Mouse (Mus musculus) liver, embryonic 15.5 days (tissue): ENCODE results near the gene Gm48552. TPM values are rescaled to one million over a fixed set of nuclear protein-coding genes. Genes with fewer than 3 reads are reported as not detected.

Experiments used
- ATAC-seq: fragments of 200-750 bp; cut with Nextera tagmentation; 2 replicates; pipeline ENCODE4 v1.8.0; 2017; ENCODE audit warnings: moderate number of reproducible peaks, mild to moderate bottlenecking, moderate library complexity; ENCODE audit not compliant: insufficient read depth
- H3K27ac ChIP-seq: fragments of 300-500 bp; sonication (generic); replicated peaks from 2 replicates; pipeline ENCODE4 v1.5.1; 2015; ENCODE audit warnings: mild to moderate bottlenecking, inconsistent platforms
- H3K27me3 ChIP-seq: fragments of 300-500 bp; sonication (generic); 2 replicates; pipeline ENCODE4 v1.6.1; 2015; ENCODE audit warnings: mild to moderate bottlenecking, inconsistent platforms
- H3K36me3 ChIP-seq: fragments of 300-500 bp; sonication (generic); replicated peaks from 2 replicates; pipeline ENCODE4 v1.6.1; 2015; ENCODE audit warnings: moderate library complexity, mild to moderate bottlenecking, inconsistent platforms
- H3K4me1 ChIP-seq: fragments of 300-500 bp; sonication (generic); replicated peaks from 2 replicates; pipeline ENCODE4 v1.6.1; 2015; ENCODE audit warnings: inconsistent platforms
- H3K4me2 ChIP-seq: fragments of 300-500 bp; sonication (generic); 2 replicates; pipeline ENCODE4 v1.6.1; 2015; ENCODE audit warnings: moderate library complexity, mild to moderate bottlenecking, inconsistent platforms
- H3K4me3 ChIP-seq: fragments of 300-500 bp; sonication (generic); replicated peaks from 2 replicates; pipeline ENCODE4 v1.5.1; 2015; ENCODE audit warnings: mild to moderate bottlenecking, inconsistent platforms
- H3K9ac ChIP-seq: fragments of 300-500 bp; sonication (generic); 2 replicates; pipeline ENCODE4 v1.6.1; 2015; ENCODE audit warnings: moderate library complexity, mild to moderate bottlenecking, inconsistent platforms
- H3K9me3 ChIP-seq: fragments of 300-500 bp; sonication (generic); replicated peaks from 2 replicates; pipeline ENCODE4 v1.6.1; 2016; ENCODE audit warnings: inconsistent platforms
- WGBS: fragments of 180-500 bp; shearing (Covaris S2); methylation state at CpG from one replicate; pipeline ENCODE4 v1.1.7; 2015; ENCODE audit warnings: mixed read lengths; ENCODE audit not compliant: insufficient replicate concordance; 5-methylcytosine and 5-hydroxymethylcytosine counted together
- polyA plus RNA-seq: library from polyadenylated mRNA; unstranded; fragments of >200 nt; fragmentation: Nextera tagmentation; extraction: Ambion mirVana; gene quantifications from 2 replicates; pipeline ENCODE4 v1.2.1, GENCODE M21; 2015

Gene Gm48552
- polyA plus RNA-seq, 1 experiment from 2014 or later: not detected

DNA sequence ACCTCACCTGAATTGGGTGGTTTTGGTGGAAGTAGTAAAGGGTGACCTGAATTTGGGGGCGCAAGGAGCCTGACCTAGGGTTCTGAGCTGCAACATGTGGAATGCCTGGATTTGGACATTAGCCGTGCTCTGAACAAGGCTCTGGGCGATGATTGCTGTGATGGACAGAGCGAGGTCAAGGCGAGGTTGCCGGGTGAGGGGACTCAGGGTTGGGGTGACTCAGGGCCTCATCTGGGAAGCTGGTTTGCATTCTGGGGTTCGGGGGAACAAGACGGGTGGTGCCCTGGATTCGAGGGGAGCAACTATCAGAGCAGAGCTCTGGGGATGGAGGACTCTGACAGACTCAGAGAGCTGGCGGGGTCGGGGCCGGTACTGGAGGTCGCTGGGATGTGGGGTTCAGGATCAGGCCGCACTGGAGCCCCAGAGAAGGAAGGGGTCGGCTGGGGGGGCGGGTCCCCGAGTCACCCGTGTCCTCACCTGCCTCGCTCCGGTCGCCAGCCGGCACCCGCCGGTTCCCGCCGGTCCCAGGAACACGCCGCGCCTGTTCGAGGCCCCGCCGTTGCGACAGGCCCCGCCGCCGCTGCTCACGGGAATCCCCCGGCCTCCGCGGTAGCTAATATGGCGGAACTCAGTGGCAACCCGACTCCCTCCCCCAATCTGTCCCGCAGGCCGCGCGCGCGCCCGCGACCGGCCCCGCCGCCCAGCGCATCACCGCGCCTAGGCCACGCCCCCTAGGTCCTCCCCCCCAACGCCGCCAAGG is 10.8 kb upstream of the Gm48552 start, which contains the start of gene Fzr1:
Gene Fzr1 (minus strand): TSS at position 724 of the 760 bp plus-strand sequence.
- Histone ChIP-seq H3K4me3 (peak within 1 kb of the TSS; percentile 76), H3K9ac (peak within 1 kb of the TSS; percentile 96), H3K27ac (peak within 1 kb of the TSS; percentile 99), H3K36me3 (peaks cover 35% of the 10 kb centered on the region), H3K9me3 (no peaks in the 10 kb centered on the region), H3K27me3 (no peaks in the 10 kb centered on the region), H3K4me1 (peaks cover 80% of the 10 kb centered on the region), H3K4me2 (peak within 1 kb of the TSS; percentile 77)
- no peak for ATAC-seq
- under 1% methylated on average over 56 of the region's 59 CpGs for WGBS

DNA sequence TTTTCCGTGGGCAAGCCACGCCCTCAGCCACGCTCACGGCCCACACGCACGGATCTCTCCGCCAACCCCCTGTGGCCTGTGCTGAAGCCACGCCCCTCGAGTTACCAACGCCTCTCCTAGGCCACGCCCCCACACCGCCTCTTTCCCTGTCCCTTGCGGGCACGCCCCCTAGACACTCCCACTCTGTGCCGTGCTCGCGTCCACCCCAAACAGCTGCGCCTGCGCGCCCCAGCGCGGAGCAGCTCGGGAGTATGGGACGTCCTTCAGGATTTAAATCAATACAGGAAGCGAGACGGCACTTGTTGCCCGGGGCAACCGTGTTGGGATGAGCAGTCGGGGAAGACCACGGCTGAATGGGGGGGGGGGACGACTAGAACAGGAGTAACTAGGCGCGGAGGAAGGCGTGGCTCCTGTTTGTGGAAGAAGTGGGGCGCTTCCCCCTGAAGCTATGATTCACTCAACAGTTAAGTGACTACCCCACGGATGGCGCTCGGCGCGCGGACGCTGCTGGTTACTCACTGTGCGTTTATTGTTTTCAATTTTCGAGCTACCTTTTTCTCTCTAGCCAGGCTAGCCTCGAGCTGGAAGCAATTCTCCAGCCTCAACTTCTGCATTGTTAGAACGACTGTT is 10.1 kb upstream of the Gm48552 start:
- H3K4me1 ChIP-seq: peaks cover 80% of the 10 kb centered on the region
- H3K27ac ChIP-seq: peak overlapping the region; percentile 99
- H3K27me3 ChIP-seq: no peaks in the 10 kb centered on the region
- H3K4me3 ChIP-seq: peak overlapping the region; percentile 76
- WGBS: under 1% methylated on average over 46 of the region's 46 CpGs
- H3K9ac ChIP-seq: peak overlapping the region; percentile 68
- peak; percentile 82 for ATAC-seq
- no peaks in the 10 kb centered on the region for H3K9me3 ChIP-seq
- H3K36me3 ChIP-seq: peaks cover 28% of the 10 kb centered on the region
- H3K4me2 ChIP-seq: peak overlapping the region; percentile 77

DNA sequence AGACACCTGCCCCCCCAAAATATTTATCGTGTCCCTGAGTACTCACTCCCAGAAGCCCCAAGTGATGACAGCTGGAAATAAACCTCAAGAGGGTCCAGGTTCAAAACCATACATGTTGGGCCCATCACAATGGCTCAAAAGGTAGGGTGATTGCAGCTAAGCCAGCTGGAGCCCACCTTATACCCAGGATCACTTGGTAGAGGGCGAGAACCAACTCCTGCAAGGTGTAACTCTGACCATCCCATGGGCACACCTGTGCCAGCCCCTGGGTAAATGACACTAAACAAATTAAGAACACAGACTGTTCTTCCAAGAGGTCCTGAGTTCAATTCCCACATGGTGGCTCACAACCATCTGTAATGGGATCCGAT is 9.6 kb upstream of the Gm48552 start:
- Histone ChIP-seq H3K9ac (peak overlapping the region; percentile 68), H3K4me3 (peak overlapping the region; percentile 76), H3K4me2 (peak overlapping the region; percentile 77), H3K9me3 (no peaks in the 10 kb centered on the region), H3K4me1 (peaks cover 78% of the 10 kb centered on the region), H3K27ac (peak overlapping the region; percentile 99), H3K27me3 (no peaks in the 10 kb centered on the region), H3K36me3 (peaks cover 23% of the 10 kb centered on the region)
- WGBS: 55% methylated on average over 3 of the region's 3 CpGs
- no peak for ATAC-seq

DNA sequence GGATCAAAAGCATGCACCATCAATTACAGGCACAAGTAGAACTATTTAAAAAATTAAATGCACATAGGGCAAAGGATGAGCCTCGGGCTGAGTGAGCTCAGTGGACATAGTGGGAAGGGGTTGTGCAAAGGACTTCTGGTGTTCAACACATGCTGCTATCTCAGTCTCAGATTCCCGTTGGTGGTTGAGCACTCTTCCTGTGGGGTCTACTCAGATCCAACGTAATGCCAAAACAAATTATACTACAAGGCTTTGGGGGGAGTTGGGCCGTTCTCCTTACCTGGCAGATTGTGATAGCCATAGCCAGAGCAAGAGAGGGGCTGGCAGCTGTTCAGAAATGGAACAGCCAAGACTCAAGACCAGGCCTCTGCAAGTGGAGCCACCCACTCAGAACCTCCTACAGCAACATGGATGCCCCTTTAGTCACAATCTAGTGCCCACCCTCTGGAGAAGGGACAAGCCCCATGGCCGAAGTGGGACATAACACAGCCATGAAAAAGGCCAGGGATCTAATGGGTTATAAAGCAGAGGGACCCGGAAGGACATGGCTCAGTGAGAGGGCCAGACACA is 8.9 kb upstream of the Gm48552 start:
- Histone ChIP-seq H3K9me3 (no peaks in the 10 kb centered on the region), H3K4me3 (peak overlapping the region; percentile 76), H3K36me3 (peaks cover 16% of the 10 kb centered on the region), H3K4me2 (peak overlapping the region; percentile 77), H3K9ac (peak overlapping the region; percentile 68), H3K27me3 (no peaks in the 10 kb centered on the region), H3K4me1 (peaks cover 76% of the 10 kb centered on the region), H3K27ac (peak overlapping the region; percentile 99)
- 43% methylated on average over 6 of the region's 6 CpGs for WGBS
- ATAC-seq: no peak

DNA sequence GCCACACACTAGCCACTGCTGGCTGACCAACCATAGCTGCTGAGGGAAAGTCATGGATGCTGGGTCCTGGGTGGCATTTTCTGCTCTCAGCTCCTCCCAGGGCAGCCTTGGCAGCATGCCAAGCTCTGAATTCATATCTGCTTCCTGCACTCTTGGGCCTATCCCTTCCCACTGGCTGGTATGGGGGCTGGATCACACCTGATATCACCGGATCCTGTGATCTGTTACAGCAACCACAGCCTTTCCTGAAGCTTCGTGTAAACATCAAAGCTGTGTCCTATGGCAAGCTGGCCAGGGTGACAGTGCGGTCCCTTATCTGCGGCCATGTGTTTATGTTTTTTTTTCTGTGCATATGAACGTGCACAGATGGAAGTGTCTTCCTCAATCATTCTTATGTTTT is 6.8 kb upstream of the Gm48552 start:
- Histone ChIP-seq H3K9me3 (no peaks in the 10 kb centered on the region), H3K4me2 (peak overlapping the region; percentile 55), H3K4me1 (peaks cover 74% of the 10 kb centered on the region), H3K27me3 (no peaks in the 10 kb centered on the region), H3K9ac (peak overlapping the region; percentile 55), H3K36me3 (peaks cover 13% of the 10 kb centered on the region), H3K27ac (peak overlapping the region; percentile 99), H3K4me3 (0 out of 2 replicates have a peak overlapping the region, but pooled peaks have one; percentile 19)
- peak; percentile 78 for ATAC-seq
- WGBS: 10% methylated on average over 5 of the region's 5 CpGs

DNA sequence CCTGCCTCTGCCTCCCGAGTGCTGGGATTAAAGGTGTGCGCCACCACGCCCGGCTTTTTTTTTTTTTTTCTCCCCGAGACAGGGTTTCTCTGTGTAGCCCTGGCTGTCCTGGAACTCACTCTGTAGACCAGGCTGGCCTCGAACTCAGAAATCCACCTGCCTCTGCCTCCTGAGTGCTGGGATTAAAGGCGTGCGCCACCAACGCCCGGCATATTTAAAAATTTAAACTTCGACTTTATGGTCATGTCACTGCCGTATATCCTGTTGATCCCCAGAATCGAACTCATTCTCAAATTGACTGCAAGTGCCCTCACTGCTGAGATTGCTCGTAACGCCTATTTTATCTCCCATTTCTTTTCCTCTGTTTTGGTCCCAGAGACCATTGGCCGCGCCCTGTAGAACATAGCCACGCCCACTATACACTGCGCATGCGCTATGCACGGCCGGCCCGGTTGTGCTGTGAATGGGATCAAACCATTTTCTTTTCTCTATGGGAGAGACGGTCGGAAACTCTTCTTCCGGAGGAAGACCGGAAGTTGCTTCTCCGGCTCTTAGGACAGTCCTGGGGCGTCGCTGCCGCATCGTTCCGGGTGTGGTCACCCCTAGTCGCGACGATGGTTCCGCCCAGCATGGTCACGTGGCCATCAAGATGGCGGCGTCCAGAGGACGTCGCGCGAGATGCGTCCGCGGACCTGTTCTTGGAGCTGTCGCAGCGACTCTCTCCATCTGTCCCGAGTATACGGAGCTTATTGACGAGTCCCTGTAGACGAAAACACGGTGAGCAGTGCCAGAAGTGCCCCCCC is 4.8 kb upstream of the Gm48552 start, which contains the start of the genes Dohh and Gm48551:
Gene Dohh (plus strand): TSS at position 627 of the 803 bp plus-strand sequence.
Gene Gm48551 (plus strand): TSS at position 665 of the 803 bp plus-strand sequence.
- H3K36me3 ChIP-seq: peaks cover 29% of the 10 kb centered on the region
- no peaks in the 10 kb centered on the region for H3K27me3 ChIP-seq
- 7% methylated on average over 54 of the region's 54 CpGs for WGBS
- peak within 1 kb of the TSS; percentile 76 for H3K4me3 ChIP-seq
- H3K4me1 ChIP-seq: peaks cover 82% of the 10 kb centered on the region
- H3K27ac ChIP-seq: peak within 1 kb of the TSS; percentile 99
- peak; percentile 73 for ATAC-seq
- peak within 1 kb of the TSS; percentile 91 for H3K4me2 ChIP-seq
- peak within 1 kb of the TSS; percentile 75 for H3K9ac ChIP-seq
- H3K9me3 ChIP-seq: no peaks in the 10 kb centered on the region

DNA sequence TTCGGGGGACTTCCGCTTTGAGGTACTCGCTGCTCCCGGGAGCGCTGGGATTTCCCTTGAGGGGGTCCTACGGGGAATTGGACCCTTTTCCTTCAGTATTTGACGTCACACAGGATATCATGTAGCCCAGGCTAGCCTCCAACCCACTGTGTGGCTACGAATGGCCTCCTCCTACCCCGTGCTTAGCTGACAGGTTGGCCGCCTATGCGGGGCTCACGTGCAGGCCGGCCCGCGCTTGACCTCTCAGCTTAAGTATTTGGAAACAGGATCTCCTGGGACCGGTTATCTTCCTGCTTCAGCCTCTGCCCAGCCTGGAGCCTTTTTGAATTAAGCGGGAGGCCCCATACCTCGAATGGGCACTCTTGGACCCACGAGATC is 4.2 kb upstream of the Gm48552 start:
- Histone ChIP-seq H3K27me3 (no peaks in the 10 kb centered on the region), H3K9ac (peak overlapping the region; percentile 75), H3K4me1 (peaks cover 83% of the 10 kb centered on the region), H3K36me3 (peaks cover 29% of the 10 kb centered on the region), H3K27ac (peak overlapping the region; percentile 99), H3K4me3 (peak overlapping the region; percentile 76), H3K9me3 (no peaks in the 10 kb centered on the region), H3K4me2 (peak overlapping the region; percentile 91)
- under 1% methylated on average over 19 of the region's 19 CpGs for WGBS
- no peak for ATAC-seq

DNA sequence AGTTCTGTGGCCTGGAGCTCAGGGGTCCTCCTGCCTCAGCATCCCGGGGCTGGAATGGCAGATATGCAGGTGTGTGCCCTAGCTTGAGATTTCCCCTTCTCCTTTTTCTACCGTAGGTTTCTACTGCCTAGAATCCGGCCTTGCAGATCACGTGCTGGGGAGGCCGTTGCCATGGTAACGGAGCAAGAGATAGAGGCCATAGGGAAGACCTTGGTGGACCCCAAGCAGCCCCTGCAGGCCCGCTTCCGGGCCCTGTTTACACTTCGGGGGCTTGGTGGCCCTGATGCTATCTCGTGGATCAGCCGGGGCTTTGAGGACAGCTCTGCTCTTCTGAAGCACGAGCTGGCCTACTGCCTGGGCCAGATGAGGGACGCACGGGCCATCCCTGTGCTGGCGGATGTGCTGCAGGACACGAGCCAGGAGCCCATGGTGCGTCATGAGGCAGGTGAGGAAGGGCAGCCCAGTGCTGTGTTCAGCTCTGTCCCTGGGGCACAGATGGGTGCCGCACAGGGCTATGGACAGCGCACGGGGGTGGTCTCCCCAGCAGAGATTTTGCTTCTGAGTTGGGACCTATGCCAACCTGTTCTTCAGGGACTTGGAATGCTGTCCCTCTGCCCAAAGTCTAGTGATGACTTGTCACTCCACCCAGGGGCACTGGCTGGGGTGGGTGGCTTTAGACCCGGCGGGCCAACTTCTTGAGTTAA is 3.0 kb upstream of the Gm48552 start:
- 67% methylated on average over 22 of the region's 22 CpGs for WGBS
- peak overlapping the region; percentile 99; the same call in 1 of the 2 replicates for H3K27ac ChIP-seq
- H3K4me2 ChIP-seq: peak overlapping the region; percentile 91
- peaks cover 29% of the 10 kb centered on the region for H3K36me3 ChIP-seq
- ATAC-seq: no peak
- no peaks in the 10 kb centered on the region for H3K27me3 ChIP-seq
- 0 out of 2 replicates have a peak overlapping the region, but pooled peaks have one; percentile 75 for H3K9ac ChIP-seq
- H3K4me1 ChIP-seq: peaks cover 81% of the 10 kb centered on the region
- H3K9me3 ChIP-seq: no peaks in the 10 kb centered on the region
- H3K4me3 ChIP-seq: peak overlapping the region; percentile 76

DNA sequence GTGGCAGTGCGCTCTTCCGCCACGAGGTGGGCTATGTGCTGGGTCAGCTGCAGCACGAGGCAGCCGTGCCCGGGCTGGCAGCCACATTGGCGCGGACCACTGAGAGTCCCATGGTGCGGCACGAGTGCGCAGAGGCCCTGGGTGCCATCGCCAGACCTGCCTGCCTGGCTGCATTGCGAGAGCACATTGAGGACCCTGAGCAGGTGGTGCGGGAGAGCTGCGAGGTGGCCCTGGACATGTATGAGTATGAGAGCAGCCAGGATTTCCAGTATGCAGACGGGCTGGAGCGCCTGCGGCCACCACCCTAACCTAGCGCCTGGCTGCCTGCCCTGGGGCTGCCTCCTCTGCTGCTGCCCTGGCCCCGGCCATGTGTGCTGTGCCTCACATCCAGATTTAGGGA is 1.1 kb upstream of the Gm48552 start:
- peaks cover 69% of the 10 kb centered on the region for H3K4me1 ChIP-seq
- H3K36me3 ChIP-seq: peaks cover 29% of the 10 kb centered on the region
- no peak overlapping the region for H3K9ac ChIP-seq
- 89% methylated on average over 20 of the region's 20 CpGs for WGBS
- H3K27me3 ChIP-seq: no peaks in the 10 kb centered on the region
- H3K4me3 ChIP-seq: no peak overlapping the region
- no peak for ATAC-seq
- H3K9me3 ChIP-seq: no peaks in the 10 kb centered on the region
- H3K4me2 ChIP-seq: no peak overlapping the region
- 0 out of 2 replicates have a peak overlapping the region, but pooled peaks have one; percentile 6 for H3K27ac ChIP-seq

DNA sequence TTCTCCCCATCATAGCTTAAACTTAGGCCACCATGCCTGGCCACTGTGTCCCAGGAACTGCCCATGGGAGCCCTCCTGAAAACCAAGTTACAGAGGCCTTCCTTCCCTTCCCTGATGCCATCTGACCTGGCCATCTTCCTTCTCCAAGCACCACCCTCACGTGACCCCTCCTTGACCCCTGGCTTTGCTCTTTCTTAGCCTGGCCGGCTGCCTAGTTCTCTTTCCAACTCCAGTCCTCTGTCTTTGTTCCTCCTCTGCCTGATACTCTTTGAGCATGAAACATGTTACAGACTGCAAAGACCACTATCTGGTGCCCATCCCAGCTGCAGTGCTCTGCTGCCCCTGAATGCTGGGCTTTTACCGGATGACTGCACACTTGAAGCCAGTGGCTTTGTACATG is 568 bp downstream of the Gm48552 start:
- Histone ChIP-seq H3K9me3 (no peaks in the 10 kb centered on the region), H3K27ac (peak overlapping the region; percentile 61), H3K4me1 (peaks cover 72% of the 10 kb centered on the region), H3K27me3 (no peaks in the 10 kb centered on the region; the same call in 1 of the 2 replicates), H3K4me3 (no peak overlapping the region), H3K4me2 (no peak overlapping the region), H3K9ac (no peak overlapping the region), H3K36me3 (peaks cover 29% of the 10 kb centered on the region)
- ATAC-seq: no peak
- WGBS: 65% methylated on average over 3 of the region's 3 CpGs
